Mouse (Mus musculus) spleen, adult 2 months (tissue): ENCODE results near the gene Ngly1. TPM values are rescaled to one million over a fixed set of nuclear protein-coding genes. Genes with fewer than 3 reads are reported as not detected.
"Not testable (repeated sequence)": the region's sequence is repeated elsewhere in the genome, so short reads cannot be mapped to it uniquely, and the experiment has no call there.

Experiments used
- DNase-seq, 2 experiments: peaks; one replicate each; pipeline versions ENCODE4 v3.0.0 to v3.0.0-alpha.2; 2012 to 2021; ENCODE audit warnings: low spot score in 2 of 2, low read depth in 1 of 2
- H3K27ac ChIP-seq: fragments of 200-500 bp; 2 replicates; pipeline ENCODE4 v1.5.1; 2012; ENCODE audit warnings: low read length, inconsistent platforms; ENCODE audit not compliant: insufficient read depth
- H3K27me3 ChIP-seq: fragments of 200-500 bp; 2 replicates; pipeline ENCODE4 v1.6.1; 2012; ENCODE audit warnings: mild to moderate bottlenecking, moderate library complexity, low read length, inconsistent platforms; ENCODE audit not compliant: control insufficient read depth, insufficient read depth
- H3K36me3 ChIP-seq: fragments of 200-500 bp; 2 replicates; pipeline ENCODE4 v1.6.1; 2012; ENCODE audit warnings: mild to moderate bottlenecking, low read length, inconsistent platforms; ENCODE audit not compliant: control insufficient read depth, insufficient read depth
- H3K4me1 ChIP-seq: fragments of 200-500 bp; 2 replicates; pipeline ENCODE4 v1.6.1; 2011; ENCODE audit warnings: inconsistent platforms; ENCODE audit not compliant: control insufficient read depth, insufficient read depth, insufficient read length
- H3K4me3 ChIP-seq: fragments of 200-500 bp; 2 replicates; pipeline ENCODE4 v1.5.1; 2011; ENCODE audit warnings: mild to moderate bottlenecking, inconsistent platforms; ENCODE audit not compliant: insufficient read depth, insufficient read length; ENCODE audit errors: extremely low read depth
- CTCF ChIP-seq: fragments of 200-500 bp; IDR thresholded peaks from 2 replicates; pipeline ENCODE4 v1.5.1; 2011; ENCODE audit warnings: mild to moderate bottlenecking, inconsistent platforms; ENCODE audit not compliant: insufficient read depth, insufficient read length, insufficient replicate concordance; ENCODE audit errors: extremely low read depth
- POLR2A ChIP-seq: fragments of 200-500 bp; IDR thresholded peaks from 2 replicates; pipeline ENCODE4 v1.6.1; 2011; ENCODE audit warnings: low read depth, low read length, inconsistent platforms
- WGBS: fragments of 180-500 bp; shearing (Covaris S2); methylation state at CpG from one replicate; pipeline ENCODE4 v1.1.7; 2018; 5-methylcytosine and 5-hydroxymethylcytosine counted together
- polyA plus RNA-seq: library from polyadenylated mRNA; depleted of rRNA; stranded (reverse); fragments of >200 nt; gene quantifications from 2 replicates; pipeline ENCODE4 v1.2.3, GENCODE M21; 2012

Gene Ngly1
- polyA plus RNA-seq, 1 experiment = 19.8 TPM

GRCm38 (mm10) chr14:16310791-16311190 is 61.7 kb downstream of the Ngly1 start:
- no peaks in the 10 kb centered on the region for H3K27me3 ChIP-seq
- H3K4me1 ChIP-seq = no peaks in the 10 kb centered on the region
- no peak overlapping the region for H3K27ac ChIP-seq
- H3K4me3 ChIP-seq = no peak overlapping the region
- TF ChIP-seq CTCF = no peak
- no peak for TF ChIP-seq POLR2A
- DNase-seq = no peak
- peaks cover 5% of the 10 kb centered on the region; the same call in 1 of the 2 replicates for H3K36me3 ChIP-seq
- WGBS = 88% methylated on average over 6 of the region's 6 CpGs

- 67% methylated on average over 1 of the region's 1 CpGs for WGBS
- TF ChIP-seq CTCF (no peak), POLR2A (no peak)
Measured at GRCm38 (mm10) chr14:16312599-16312998, 63.5 kb downstream of the Ngly1 start.

DNA sequence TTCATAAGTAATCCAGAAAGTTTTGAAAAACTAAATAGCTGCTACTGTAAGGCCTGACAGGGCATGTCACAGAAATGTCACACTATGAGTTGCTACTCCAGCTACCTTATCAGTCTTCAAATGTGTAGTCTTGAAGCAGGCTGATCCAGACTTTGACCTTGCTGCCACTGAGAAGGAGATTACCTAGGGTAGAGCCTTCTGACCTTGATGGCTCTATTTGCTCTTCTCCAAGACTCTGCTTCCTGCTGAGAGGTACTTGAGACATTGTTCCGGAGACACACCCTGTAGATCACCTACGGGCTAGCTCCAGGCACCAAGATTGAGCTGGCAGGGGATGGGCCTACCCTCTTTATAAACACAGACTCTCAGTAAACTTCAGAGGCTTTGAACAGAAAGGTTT is 64.0 kb downstream of the Ngly1 start:
- H3K4me3 ChIP-seq, H3K36me3 ChIP-seq, H3K27ac ChIP-seq, H3K4me1 ChIP-seq, H3K27me3 ChIP-seq, DNase-seq: not testable (repeated sequence)
- WGBS = 88% methylated on average over 2 of the region's 2 CpGs

More at GRCm38 (mm10) chr14:16312599-16312998, 63.5 kb downstream of the Ngly1 start:
- peaks cover 2% of the 10 kb centered on the region; the same call in 1 of the 2 replicates for H3K36me3 ChIP-seq
- DNase-seq = no peak
- H3K4me1 ChIP-seq = no peaks in the 10 kb centered on the region
- H3K27me3 ChIP-seq = no peaks in the 10 kb centered on the region
- no peak overlapping the region for H3K27ac ChIP-seq
- no peak overlapping the region for H3K4me3 ChIP-seq

GRCm38 (mm10) chr14:16313936-16314521 is 64.9 kb downstream of the Ngly1 start:
- no peaks in the 10 kb centered on the region for H3K4me1 ChIP-seq
- TF ChIP-seq CTCF = no peak
- no peak for TF ChIP-seq POLR2A
- H3K27me3 ChIP-seq = no peaks in the 10 kb centered on the region
- H3K36me3 ChIP-seq = 0 out of 2 replicates have a peak, but pooled peaks cover 1% of the 10 kb centered on the region
- WGBS = 88% methylated on average over 7 of the region's 7 CpGs
- no peak for DNase-seq
- H3K4me3 ChIP-seq = no peak overlapping the region
- no peak overlapping the region for H3K27ac ChIP-seq

DNA sequence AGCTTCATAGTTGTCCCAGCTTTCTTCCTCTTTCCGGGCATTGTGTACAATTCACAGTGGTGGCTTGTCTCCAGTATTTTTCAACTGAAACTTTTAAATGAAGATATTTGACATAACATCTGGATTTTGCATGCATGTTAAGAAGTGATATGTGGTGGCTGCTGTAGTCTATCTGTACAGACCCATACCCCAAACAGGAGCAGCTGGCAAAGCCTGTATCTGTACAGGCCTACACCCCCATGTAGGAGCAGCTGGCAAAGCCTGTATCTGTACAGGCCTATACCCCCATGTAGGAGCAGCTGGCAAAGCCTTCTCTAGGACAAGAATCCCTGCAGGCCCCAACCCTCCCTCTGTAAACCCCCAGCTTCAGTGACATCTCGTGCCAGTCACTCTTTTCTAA is 65.8 kb downstream of the Ngly1 start:
- no peak for TF ChIP-seq POLR2A
- TF ChIP-seq CTCF = no peak
- WGBS = 76% methylated on average over 2 of the region's 2 CpGs
- Histone ChIP-seq H3K27ac (no peak overlapping the region), H3K27me3 (no peaks in the 10 kb centered on the region), H3K4me1 (no peaks in the 10 kb centered on the region), H3K4me3 (no peak overlapping the region), H3K36me3 (0 out of 2 replicates have a peak, but pooled peaks cover 1% of the 10 kb centered on the region)
- DNase-seq = no peak

- no peaks in the 10 kb centered on the region for H3K27me3 ChIP-seq
- no peak for DNase-seq
- H3K36me3 ChIP-seq = 0 out of 2 replicates have a peak, but pooled peaks cover 1% of the 10 kb centered on the region
- no peaks in the 10 kb centered on the region for H3K4me1 ChIP-seq
- 56% methylated on average over 1 of the region's 1 CpGs for WGBS
- no peak overlapping the region for H3K4me3 ChIP-seq
- TF ChIP-seq POLR2A = no peak
- no peak for TF ChIP-seq CTCF
- H3K27ac ChIP-seq = no peak overlapping the region
Measured at GRCm38 (mm10) chr14:16316715-16317114, 67.6 kb downstream of the Ngly1 start.

DNA sequence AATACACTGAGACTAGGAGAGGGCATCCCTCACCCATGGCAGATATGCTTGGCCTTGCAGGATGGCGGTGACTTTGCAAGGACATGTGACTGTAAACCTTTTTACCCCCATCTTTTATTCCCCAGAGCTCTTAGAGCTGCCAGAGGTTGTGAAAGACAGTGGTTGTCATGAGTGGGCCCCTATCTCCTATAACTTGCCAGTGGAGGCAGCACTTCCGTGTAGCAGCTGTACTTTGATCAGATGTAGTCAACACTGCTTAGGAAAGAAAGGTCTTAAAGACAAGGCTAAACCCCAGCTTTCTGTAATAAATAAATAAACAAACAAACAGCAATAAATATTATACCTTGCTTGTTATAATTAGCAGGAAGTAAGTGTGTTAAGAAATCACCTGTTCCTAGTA is 70.7 kb downstream of the Ngly1 start:
- DNase-seq = no peak
- no peak overlapping the region for H3K27ac ChIP-seq
- WGBS = 92% methylated on average over 2 of the region's 2 CpGs
- H3K4me1 ChIP-seq = no peaks in the 10 kb centered on the region
- H3K36me3 ChIP-seq = no peaks in the 10 kb centered on the region
- TF ChIP-seq CTCF (no peak), POLR2A (no peak)
- H3K27me3 ChIP-seq = no peaks in the 10 kb centered on the region
- no peak overlapping the region for H3K4me3 ChIP-seq
